Mouse (Mus musculus): ENCODE data around the gene Lrrc4.

DNA sequence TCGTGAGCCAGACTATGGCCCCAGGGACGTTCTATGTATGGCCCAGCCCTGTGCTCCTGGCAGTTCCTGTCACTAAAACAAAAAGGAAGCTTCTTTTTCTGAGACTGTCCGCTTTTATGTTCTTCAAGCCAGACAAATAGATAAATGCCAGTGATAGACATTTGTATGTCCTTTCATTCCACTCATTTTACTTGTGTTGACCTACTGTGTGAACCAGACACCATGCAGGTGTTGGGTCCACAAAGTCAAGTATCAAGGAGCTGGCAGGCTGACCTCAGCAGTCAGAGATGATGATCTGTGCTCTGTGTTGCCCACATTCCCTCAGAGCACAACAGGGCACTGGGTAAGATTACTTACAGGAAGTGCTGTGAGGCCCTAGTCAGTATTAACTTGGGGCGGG lies 25.2 kb upstream of the Lrrc4 start:
- no peak for TF ChIP-seq CTCF (IDR thresholded peaks at IDR 0.05; ENCODE audit: extremely low read depth, insufficient read depth, insufficient read length, insufficient replicate concordance)
- no peak for TF ChIP-seq POLR2A (IDR thresholded peaks at IDR 0.05; ENCODE audit: low read depth, low read length)
